Comparison of ENCODE assay signal across 25 mouse cellular contexts in genomic region chr16:55782911-55783310, GRCm38 (mm10).
"Had no signal": no experiment of that assay in that cellular context is flagged by ENCODE, and none has a peak within 500 bp of the region (broad histone marks: within the 10 kb centered on the region; RNA-seq: fewer than 3 reads in every experiment).

No protein-coding gene starts in this region.

- H3K27me3 ChIP-seq: kidney, embryonic 15.5 days; limb, embryonic 12.5 days; limb, embryonic 15.5 days; liver, embryonic 13.5 days; megakaryocyte, embryonic 14.5 days; neural tube, embryonic 12.5 days; neural tube, embryonic 15.5 days; stomach, embryonic 15.5 days had no signal

- H3K4me1 ChIP-seq: liver, embryonic 13.5 days; midbrain, embryonic 10.5 days; neural tube, embryonic 12.5 days; neural tube, embryonic 15.5 days; stomach, embryonic 15.5 days had no signal

- H3K36me3 ChIP-seq: kidney, embryonic 15.5 days; limb, embryonic 12.5 days; limb, embryonic 15.5 days; liver, embryonic 13.5 days; midbrain, embryonic 10.5 days; neural tube, embryonic 12.5 days; neural tube, embryonic 15.5 days; stomach, embryonic 15.5 days had no signal

- H3K9me3 ChIP-seq: kidney, embryonic 15.5 days; limb, embryonic 12.5 days; limb, embryonic 15.5 days; liver, embryonic 13.5 days; midbrain, embryonic 10.5 days; neural tube, embryonic 12.5 days; neural tube, embryonic 15.5 days; stomach, embryonic 15.5 days had no signal

- H3K4me3 ChIP-seq: kidney, embryonic 15.5 days; left cerebral cortex, adult 2 months; limb, embryonic 12.5 days; limb, embryonic 15.5 days; liver, embryonic 13.5 days; megakaryocyte, embryonic 14.5 days; midbrain, embryonic 10.5 days; neural tube, embryonic 12.5 days; neural tube, embryonic 15.5 days; stomach, embryonic 15.5 days had no signal

- ATAC-seq: intestine, postnatal 0 days; lung, postnatal 0 days had no signal

- H3K4me2 ChIP-seq: kidney, embryonic 15.5 days; limb, embryonic 12.5 days; limb, embryonic 15.5 days; liver, embryonic 13.5 days; neural tube, embryonic 12.5 days; neural tube, embryonic 15.5 days; stomach, embryonic 15.5 days had no signal

- H3K27ac ChIP-seq: kidney, embryonic 15.5 days; left cerebral cortex, adult 2 months; limb, embryonic 12.5 days; limb, embryonic 15.5 days; liver, embryonic 13.5 days; midbrain, embryonic 10.5 days; neural tube, embryonic 12.5 days; neural tube, embryonic 15.5 days; stomach, embryonic 15.5 days had no signal

- H3K9ac ChIP-seq: kidney, embryonic 15.5 days; limb, embryonic 12.5 days; limb, embryonic 15.5 days; liver, embryonic 13.5 days; neural tube, embryonic 12.5 days; neural tube, embryonic 15.5 days; stomach, embryonic 15.5 days had no signal

- DNase-seq: kidney, adult 8-10 months; kidney, postnatal 10 days; kidney, postnatal 36 days; layer of hippocampus, postnatal 36 days; liver, embryonic 13.5 days; lung, adult 2 months; lung, postnatal 36 days; midbrain, embryonic 14.5 days; right cerebral cortex, adult 18-20 months; right cerebral cortex, postnatal 14 days; right cerebral cortex, postnatal 4 days; spleen, adult 18-20 months; thymus, adult 18-20 months; thymus, postnatal 36 days had no signal
